Mouse (Mus musculus): ENCODE measurements around the gene Slit3.

The Slit3 gene

GRCm38 (mm10) chr11:35687316-35687715, 566.3 kb downstream of the Slit3 start:
- DNase-seq (ENCODE audit: low read depth, low spot score): no peak

DNA sequence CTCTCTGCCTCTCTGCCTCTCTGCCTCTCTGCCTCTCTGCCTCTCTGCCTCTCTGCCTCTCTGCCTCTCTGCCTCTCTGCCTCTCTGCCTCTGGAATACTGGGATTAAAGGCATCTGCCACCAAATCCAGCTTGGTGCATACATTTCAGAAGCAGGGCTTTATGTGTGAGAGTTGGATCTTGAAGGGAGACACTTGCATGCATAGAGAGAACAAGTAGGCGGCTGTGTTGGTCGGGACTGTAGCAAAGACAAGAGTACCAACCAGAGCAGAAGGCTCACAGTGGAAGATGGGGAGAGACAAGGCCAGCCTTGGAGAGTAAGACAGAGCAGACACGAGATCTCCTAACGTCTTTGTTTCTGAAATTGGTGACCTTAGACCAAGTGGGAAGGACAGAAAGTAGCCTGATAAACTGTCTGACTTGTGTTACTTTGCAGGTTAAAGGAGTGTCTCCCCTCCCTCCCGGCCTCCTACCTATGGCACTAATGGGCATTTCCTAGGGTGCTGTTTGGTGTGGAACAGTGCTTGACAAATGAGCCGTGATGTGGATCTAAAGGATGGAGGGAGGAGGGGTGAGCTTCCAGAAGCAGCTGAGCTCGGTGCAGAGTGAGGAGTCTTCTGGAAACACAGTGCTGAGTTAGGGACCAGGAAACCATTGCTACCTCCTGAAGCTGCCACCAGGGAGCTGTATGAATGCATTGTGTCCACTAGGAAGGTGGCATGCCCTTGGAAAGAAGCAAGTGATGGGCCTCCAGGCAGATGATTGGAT, 569.7 kb downstream of the Slit3 start:
- DNase-seq (ENCODE audit: low read depth, low spot score): no peak

DNA sequence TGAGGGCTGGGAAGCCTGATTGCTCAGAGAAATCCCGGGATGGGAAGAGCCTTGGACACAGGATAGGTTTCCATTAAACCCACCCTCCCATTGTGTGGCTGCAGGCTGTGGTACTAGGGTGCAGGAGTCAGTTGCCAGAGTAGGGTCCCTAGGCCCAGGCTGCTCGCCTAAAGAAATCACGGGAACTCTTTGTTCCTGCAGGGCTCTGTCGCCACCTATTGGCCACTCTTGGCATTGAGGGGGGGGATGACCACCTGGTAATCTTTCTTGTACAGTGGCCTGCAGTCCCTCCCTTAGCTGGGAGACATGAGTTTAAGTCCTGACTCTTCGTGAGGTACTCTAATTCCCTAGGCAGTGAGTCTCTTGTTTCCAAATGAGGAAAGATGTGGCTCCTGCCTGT, 572.1 kb downstream of the Slit3 start:
- peak; percentile 65 for DNase-seq (ENCODE audit: low read depth, low spot score)

DNA sequence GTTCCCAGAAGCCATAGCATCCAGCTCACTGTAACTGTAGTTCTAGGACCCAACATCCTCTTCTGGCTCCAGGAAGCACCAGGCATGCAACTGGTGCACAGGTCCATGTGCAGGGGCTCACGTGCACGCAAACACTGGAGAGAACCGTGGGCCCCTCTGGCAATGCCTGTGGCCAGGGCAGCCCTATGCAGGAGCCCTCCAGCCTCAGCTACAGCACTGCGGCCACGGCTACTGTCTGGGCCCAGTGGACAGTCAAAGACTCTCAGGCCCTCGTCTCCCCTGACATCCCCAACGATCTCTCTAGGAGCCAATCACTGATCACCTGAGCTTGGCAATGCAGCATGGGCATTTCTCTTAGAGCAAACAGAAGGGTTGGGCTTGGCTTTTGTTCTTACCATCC, 572.6 kb downstream of the Slit3 start:
- no peak for DNase-seq (ENCODE audit: low read depth, low spot score)

- DNase-seq (ENCODE audit: low read depth, low spot score): no peak
These were observed 576.5 kb downstream of the Slit3 start for GRCm38 (mm10) chr11:35697476-35697875.

DNA sequence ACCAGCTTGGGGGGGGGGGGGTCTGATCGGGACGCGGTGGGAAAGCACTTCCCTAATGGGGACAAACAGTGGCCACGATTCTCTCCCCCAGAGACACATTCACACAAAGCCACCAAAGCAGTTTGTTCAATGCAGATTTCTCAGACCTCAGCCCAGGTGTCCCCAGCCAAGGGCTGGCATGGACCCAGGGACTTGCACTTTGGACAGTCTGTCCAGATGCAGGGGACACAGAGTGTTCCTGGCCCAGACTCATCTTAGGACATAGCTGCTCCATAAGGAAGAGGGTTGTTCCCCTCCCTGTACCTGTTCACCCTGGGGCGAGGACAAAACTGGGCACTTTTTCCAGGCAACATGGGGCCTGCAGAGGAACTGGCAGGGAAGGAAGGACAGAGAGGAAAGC, 577.9 kb downstream of the Slit3 start:
- no peak for DNase-seq (ENCODE audit: low read depth, low spot score)

- no peak for DNase-seq (ENCODE audit: low read depth, low spot score)
These were observed 582.4 kb downstream of the Slit3 start for GRCm38 (mm10) chr11:35703471-35703870.

DNA sequence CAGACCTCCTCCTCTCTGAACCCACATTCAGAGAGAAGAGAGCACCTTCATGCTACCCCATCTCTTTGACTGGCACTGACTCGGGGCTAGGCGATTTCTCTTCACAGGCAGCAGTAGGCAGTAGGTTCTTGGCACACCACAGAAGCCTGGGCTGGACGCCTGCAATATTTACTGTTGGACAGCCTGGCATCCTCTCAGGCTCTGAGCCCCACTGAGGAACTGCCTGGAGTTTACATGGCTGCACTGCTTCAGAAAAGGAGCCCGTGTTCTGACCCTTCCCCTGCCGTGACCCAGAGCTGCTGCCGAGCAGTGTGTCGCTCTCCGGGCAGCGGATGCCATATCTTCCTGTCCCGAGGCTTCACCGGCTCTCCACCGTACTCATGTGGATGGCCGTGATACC, 583.4 kb downstream of the Slit3 start:
- no peak for DNase-seq (ENCODE audit: low read depth, low spot score)

GRCm38 (mm10) chr11:35704927-35705326, 583.9 kb downstream of the Slit3 start:
- DNase-seq (ENCODE audit: low read depth, low spot score): no peak

DNA sequence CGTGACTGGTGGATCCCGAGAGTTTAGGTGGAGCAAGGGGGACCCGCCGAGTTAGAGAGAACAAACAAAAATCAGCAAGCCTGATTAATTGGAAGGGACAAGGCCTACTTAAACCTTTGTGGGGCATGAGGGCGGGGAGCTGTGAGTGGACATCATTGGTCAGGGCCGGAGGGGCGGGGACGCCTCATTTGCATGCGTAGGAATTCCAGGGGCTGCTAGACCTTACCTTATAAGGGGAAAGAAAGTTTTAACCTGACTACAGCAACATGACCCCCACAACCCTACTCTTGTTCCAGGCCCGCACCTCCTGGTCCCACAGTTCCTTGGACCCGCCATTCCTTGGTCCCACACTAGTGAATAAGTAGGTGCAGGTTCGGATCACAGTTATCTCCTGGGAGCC, 586.4 kb downstream of the Slit3 start:
- no peak for DNase-seq (ENCODE audit: low read depth, low spot score)

DNA sequence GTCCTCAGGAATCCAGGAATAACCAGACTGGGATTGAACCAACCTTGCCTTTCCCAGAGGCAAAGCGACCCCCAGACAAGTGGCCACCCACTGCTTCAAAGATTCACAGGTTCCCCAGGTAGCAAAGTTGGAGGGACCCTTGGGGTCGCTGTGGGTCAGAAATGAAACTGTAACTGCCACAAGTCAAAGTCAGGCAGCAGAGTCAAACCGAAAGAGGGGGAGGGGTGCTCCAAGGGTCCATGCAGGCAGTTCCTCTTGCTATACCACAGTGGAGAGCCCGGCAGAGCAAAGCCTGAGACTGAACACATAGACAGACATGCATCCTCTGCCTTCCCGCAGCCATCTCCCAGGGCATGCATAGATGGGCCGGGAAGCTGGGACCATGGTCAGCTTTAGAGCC, 590.3 kb downstream of the Slit3 start:
- DNase-seq (ENCODE audit: low read depth, low spot score): no peak

DNA sequence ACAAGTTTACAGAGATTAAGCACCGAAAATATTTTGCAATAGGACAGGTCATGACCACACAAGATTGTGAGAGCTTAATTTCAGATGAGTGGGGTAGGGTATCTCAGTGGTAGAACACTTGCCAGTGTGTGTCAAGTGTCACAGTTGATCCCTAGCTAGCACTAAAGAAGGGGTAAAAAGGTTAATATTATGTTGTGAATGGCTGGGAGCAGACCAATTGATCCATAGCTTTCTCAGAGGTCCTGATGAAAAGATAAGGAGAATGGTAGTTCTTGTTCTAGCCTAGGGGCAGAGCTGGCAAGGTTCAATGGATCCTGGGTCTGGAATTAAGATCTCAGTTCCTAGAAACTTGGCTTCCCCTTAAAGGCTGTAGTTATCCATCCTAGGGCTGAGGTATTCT, 597.9 kb downstream of the Slit3 start:
- no peak for DNase-seq (ENCODE audit: low read depth, low spot score)

DNA sequence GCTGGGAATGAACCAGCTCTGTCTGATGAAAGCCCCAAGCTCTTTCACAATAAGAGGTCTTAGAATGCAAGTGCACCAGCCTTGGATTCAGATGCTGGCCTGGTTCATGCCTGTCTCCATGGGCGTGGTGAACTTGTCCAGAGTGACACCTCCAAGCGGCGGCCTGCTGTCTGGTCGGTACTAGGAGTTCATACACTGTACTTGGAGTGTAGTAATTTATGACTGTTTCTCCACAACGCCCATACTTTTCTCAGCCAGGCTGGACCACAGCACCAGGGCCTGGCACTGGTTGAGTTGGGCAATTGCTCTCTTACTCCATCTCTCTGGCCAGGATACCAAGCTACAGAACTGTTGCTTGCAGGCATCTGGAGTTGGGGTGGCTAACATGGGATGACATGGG, 602.9 kb downstream of the Slit3 start:
- no peak for DNase-seq (ENCODE audit: low read depth, low spot score)

DNA sequence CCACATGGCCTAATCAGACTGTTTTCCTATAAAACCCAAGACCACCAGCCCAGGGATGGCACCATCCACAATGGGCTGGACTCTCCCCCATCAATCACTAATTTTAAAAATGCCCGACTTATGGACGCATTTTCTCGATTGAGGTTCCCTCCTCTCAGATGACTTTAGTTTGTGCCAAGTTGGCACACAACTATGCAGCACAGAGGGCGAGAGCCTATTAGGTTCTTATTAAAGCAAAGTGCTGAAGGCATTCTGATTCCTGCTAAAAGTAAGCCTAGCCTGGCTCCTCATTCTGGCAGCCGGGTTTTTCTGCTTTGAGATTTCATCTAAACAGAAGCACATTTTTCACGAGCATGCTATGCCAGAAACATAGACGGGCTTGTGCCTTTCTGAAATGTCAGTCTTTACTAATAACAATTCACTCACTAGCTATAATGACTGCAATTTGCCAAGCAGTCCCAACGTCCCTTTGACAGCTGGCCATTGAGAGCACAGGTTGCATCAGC, 605.4 kb downstream of the Slit3 start:
- DNase-seq (ENCODE audit: low read depth, low spot score): no peak

- no peak for DNase-seq (ENCODE audit: low read depth, low spot score)
These were observed 607.2 kb downstream of the Slit3 start for GRCm38 (mm10) chr11:35728200-35728599.

- no peak for DNase-seq (ENCODE audit: low read depth, low spot score)
These were observed 608.2 kb downstream of the Slit3 start for GRCm38 (mm10) chr11:35729186-35729585.

DNA sequence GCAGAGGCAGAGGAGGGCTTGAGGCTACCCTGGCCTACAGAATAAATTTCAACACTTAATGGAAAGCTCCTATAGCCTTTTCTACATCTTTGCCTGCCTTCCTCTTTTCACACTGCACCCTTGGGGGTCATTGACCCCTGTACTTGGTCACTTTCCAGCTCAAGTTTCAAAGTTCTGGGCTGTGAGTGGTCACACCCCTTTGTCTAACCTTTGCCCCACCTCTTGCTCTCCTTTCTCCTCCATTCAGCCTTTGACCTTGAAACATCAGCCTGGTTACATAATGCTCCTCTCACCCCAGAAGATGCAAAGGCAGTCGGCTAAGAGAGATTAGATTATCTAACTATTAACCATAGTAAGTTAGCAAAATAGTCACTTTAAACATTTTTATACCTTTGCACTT, 611.3 kb downstream of the Slit3 start:
- DNase-seq (ENCODE audit: low read depth, low spot score): no peak

DNA sequence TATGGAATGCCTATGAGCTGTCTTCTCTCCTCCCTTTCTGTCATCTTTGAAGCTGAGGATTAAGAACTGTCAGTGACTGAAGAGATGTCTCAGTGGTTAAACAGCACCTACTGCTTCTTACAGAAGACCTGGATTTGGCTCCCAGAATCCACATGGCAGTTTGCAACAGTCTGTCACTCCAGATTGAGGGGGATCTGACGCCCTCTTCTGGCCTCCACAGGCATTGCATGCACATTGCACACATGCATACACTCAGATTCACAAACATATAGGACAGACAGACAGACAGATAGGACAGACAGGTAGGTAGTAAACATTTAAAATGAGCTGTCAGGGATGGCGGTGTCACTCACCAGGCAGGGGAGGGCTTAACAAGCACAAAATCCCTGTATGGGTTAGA, 615.8 kb downstream of the Slit3 start:
- DNase-seq (ENCODE audit: low read depth, low spot score): no peak

DNA sequence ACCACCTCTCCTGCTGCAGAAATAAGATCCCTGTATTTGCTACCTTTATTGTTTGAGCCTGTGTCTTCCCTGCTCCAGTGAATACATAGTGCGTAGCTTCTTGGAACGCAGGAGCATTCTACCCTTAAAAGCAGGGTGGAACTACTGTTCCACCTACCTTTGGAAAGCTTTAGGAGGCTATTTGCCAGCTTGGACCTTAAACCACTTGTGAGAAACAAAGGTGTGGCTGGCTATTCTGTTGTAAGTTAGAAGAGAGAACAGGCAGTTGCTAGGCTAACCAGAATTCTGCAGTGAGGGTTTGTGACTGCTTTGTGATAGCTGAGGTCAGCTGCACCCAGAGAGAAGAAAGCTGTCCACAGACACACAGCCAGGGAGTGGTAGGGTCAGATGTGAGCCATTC, 616.2 kb downstream of the Slit3 start:
- no peak for DNase-seq (ENCODE audit: low read depth, low spot score)

DNA sequence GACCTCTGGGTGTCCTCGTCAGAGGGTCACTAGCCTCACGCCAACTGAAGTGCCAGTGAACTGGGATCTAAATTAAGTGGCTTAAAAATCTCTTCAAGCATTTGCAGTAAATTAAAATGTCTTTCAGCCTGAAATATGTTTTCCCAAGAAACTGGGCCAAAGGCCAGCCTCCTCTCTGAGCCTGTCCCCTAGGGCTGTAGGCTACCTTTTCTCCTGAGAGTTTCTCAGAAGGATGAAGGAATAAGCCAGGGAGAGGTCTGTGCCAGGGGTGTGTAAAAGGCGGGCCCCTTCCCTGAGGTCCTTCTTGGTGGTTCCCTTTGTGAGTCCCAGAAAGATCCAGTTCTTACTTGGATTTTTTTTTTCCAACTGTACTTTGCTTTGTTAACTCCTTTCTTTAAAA, 617.1 kb downstream of the Slit3 start:
- DNase-seq (ENCODE audit: low read depth, low spot score): no peak

GRCm38 (mm10) chr11:35743586-35743985, 622.6 kb downstream of the Slit3 start:
- no peak for DNase-seq (ENCODE audit: low read depth, low spot score)

DNA sequence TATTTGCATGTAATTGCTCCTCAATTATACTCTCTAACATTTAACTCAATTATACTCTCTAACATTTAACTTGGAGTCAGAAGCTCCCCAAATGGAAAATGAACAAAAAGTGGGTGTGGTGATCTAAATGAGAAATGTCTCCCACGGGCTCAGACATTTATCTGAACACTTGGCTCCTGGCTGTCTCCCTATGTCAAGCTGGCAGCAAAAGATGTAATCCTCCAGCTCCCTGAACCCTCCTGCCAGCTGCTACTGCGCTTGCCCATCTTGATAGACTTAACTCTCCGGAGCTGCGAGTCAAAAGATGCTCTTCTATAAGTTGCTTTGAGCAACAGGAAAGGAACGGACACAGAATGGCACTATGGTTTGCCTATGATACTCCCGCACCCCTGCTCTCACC, 623.5 kb downstream of the Slit3 start:
- no peak for DNase-seq (ENCODE audit: low read depth, low spot score)

GRCm38 (mm10) chr11:35750578-35750977, 629.6 kb downstream of the Slit3 start:
- DNase-seq (ENCODE audit: low read depth, low spot score): no peak

DNA sequence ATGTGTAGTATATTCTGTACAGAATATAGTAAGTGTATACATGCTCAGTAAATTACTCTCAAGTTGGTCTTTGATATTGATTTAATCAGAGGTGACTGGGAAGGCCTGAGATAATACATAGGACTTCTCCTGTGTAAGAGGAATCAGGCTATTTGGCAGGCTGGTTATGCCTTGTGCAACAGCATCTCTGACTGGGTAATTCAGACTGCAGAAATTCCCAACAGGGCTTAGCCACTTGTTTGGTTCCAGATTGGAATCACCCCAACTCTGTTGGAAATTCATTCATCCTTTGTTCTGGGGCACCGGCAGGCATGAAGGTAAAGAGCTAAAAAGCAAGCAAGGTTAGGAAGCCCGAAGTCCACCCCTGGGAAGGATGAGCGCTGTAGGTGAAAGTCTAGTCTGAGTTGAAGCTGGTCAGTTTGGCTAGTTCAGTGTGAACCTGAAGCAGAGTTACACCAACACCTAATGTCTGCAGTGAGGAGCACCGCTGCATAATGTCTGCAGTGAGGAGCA, 633.9 kb downstream of the Slit3 start:
- no peak for DNase-seq (ENCODE audit: low read depth, low spot score)
